Mouse (Mus musculus) embryonic facial prominence, embryonic 11.5 days (tissue): ENCODE data around the gene Sin3a. TPM values are rescaled to one million over a fixed set of nuclear protein-coding genes. Genes with fewer than 3 reads are reported as not detected.

ENCODE experiments used
- ATAC-seq: fragments of 200-750 bp; cut with Nextera tagmentation; replicated peaks from 2 replicates; pipeline ENCODE4 v1.8.0; 2017; ENCODE audit warnings: low read depth; ENCODE audit not compliant: insufficient number of reproducible peaks, low FRiP score, low TSS enrichment
- DNase-seq: peaks from one replicate; pipeline ENCODE4 v3.0.0-alpha.2; 2015; ENCODE audit warnings: low spot score
- H3K27ac ChIP-seq: fragments of 300-500 bp; sonication (generic); replicated peaks from 2 replicates; pipeline ENCODE4 v1.5.1; 2014; ENCODE audit warnings: mild to moderate bottlenecking, low read depth, low read length, control low read depth
- H3K27me3 ChIP-seq: fragments of 300-500 bp; sonication (generic); 2 replicates; pipeline ENCODE4 v1.6.1; 2014; ENCODE audit warnings: mild to moderate bottlenecking, low read length, moderate library complexity, mixed read lengths; ENCODE audit not compliant: control insufficient read depth, insufficient read depth
- H3K36me3 ChIP-seq: fragments of 300-500 bp; sonication (generic); replicated peaks from 2 replicates; pipeline ENCODE4 v1.6.1; 2014; ENCODE audit warnings: low read depth, mild to moderate bottlenecking, low read length, moderate library complexity, mixed read lengths; ENCODE audit not compliant: control insufficient read depth, insufficient read depth
- H3K4me1 ChIP-seq: fragments of 300-500 bp; sonication (generic); 2 replicates; pipeline ENCODE4 v1.6.1; 2014; ENCODE audit warnings: low read length, mixed read lengths; ENCODE audit not compliant: control insufficient read depth, insufficient read depth
- H3K4me2 ChIP-seq: fragments of 300-500 bp; sonication (generic); 2 replicates; pipeline ENCODE4 v1.6.1; 2014; ENCODE audit warnings: low read depth, mild to moderate bottlenecking, control low read depth, low read length, moderate library complexity
- H3K4me3 ChIP-seq: fragments of 300-500 bp; sonication (generic); 2 replicates; pipeline ENCODE4 v1.5.1; 2014; ENCODE audit warnings: low read depth, low read length, control low read depth
- H3K9ac ChIP-seq: fragments of 300-500 bp; sonication (generic); replicated peaks from 2 replicates; pipeline ENCODE4 v1.6.1; 2014; ENCODE audit warnings: mild to moderate bottlenecking, control low read depth, low read length
- H3K9me3 ChIP-seq: fragments of 300-500 bp; sonication (generic); replicated peaks from 2 replicates; pipeline ENCODE4 v1.6.1; 2016; ENCODE audit warnings: mild to moderate bottlenecking, low read length, inconsistent platforms, mixed read lengths; ENCODE audit not compliant: control insufficient read depth
- WGBS: fragments of 180-500 bp; shearing (Covaris S2); extraction: QIAGEN DNeasy Blood & Tissue Kit; methylation state at CpG from one replicate; pipeline ENCODE4 v1.1.7; 2014; 5-methylcytosine and 5-hydroxymethylcytosine counted together
- polyA plus RNA-seq: library from polyadenylated mRNA; unstranded; fragments of >200 nt; fragmentation: Nextera tagmentation; extraction: Ambion mirVana; gene quantifications from 2 replicates; pipeline ENCODE4 v1.2.1, GENCODE M21; 2014

Sin3a gene
- polyA plus RNA-seq, 1 experiment from 2014 or later = 58.3 TPM

DNA sequence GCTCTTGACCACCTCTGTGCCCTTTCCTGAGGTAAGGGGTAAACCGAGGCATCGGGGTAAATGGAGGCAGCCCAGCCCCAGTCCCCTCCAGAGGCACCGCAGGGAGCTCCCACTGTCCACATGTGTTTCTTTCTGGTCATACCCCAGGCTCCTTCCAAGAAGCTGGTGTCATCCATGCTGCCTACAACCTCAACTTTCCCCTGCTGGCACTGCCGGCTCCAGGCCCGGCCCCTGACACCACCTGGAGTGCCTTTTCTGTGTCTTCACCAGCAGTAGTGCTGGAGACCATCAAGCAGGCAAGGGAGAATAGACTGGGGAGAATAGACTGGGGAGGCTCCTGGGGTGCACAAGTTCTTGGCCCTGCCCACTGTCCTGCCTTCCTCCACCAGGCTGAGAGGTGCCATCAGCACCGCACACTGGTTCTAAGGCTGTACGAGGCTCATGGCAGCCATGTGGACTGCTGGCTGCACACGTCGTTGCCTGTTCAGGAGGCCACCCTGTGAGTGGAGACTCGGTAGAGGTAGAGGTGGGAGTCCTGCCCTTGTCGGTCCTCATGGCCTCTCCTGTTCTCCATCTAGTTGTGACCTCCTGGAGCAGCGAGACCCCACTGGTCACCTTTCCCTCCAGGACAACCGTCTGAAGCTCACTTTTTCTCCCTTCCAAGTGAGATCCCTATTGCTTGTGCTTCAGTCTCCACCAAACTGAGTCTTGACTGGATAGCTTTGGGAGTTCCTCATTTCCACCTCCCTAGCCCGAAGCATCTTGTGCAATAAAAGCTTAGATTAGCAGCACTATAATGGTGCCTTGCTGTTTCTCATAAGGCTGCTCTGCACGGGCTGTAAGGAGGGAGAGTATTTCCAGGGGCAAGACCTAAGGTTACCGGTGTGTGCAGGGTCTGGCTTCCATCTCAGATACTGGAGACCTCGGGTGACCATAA, 69.8 kb downstream of the Sin3a start:
- no peaks in the 10 kb centered on the region for H3K4me1 ChIP-seq
- H3K4me2 ChIP-seq = no peak overlapping the region
- 85% methylated on average over 17 of the region's 17 CpGs for WGBS
- peaks cover 5% of the 10 kb centered on the region for H3K36me3 ChIP-seq
- ATAC-seq (no peak), DNase-seq (no peak)
- H3K27me3 ChIP-seq = no peaks in the 10 kb centered on the region
- no peaks in the 10 kb centered on the region for H3K9me3 ChIP-seq
- H3K9ac ChIP-seq = no peak overlapping the region
- H3K4me3 ChIP-seq = no peak overlapping the region
- no peak overlapping the region for H3K27ac ChIP-seq

DNA sequence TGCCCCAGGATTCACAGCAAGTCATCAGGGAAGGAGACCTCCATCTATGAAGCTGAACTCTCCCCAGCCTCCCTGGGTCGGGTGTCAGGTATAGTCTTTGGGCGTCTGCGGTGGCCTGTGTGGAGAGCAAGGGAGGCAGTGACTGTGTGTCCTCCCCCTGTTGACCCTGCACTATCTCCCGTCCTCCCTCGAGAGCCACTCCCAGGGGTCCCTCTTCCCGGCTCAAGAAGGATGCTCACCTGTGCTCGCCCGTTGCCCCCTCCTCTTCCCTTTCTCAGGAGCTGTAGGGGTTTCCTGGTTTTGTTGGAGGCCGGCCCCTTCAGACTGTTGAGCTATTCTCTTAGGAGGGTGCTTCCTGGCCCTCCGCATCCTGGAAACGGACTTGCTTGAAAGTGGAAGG, 71.4 kb downstream of the Sin3a start:
- Histone ChIP-seq H3K4me2 (no peak overlapping the region), H3K9me3 (no peaks in the 10 kb centered on the region), H3K4me1 (no peaks in the 10 kb centered on the region), H3K27me3 (no peaks in the 10 kb centered on the region), H3K27ac (no peak overlapping the region), H3K4me3 (no peak overlapping the region), H3K9ac (no peak overlapping the region), H3K36me3 (peaks cover 3% of the 10 kb centered on the region)
- WGBS = 85% methylated on average over 11 of the region's 11 CpGs
- ATAC-seq (no peak), DNase-seq (no peak)

DNA sequence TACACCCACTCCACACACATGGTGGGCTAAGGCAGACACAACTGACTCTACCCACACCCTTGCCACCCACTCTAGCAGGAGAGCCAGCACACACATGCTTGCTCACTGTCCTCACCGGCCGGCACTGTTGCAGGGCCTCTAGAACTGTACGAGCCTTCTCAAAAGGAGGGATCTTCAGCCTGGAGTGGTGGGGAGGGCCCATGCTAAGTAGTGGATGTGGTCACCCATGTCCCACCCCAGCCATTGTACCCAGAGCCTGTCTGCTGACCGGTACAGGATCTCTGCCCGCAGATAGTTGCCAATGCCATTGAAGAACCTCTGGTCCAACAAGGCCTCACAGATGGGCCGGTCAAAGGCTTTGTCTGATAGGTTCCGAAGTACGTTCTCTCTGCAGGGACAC, 73.0 kb downstream of the Sin3a start:
- Histone ChIP-seq H3K27ac (no peak overlapping the region), H3K4me3 (no peak overlapping the region), H3K9ac (no peak overlapping the region), H3K36me3 (peaks cover 3% of the 10 kb centered on the region), H3K4me2 (no peak overlapping the region), H3K27me3 (no peaks in the 10 kb centered on the region), H3K9me3 (no peaks in the 10 kb centered on the region), H3K4me1 (no peaks in the 10 kb centered on the region)
- no peak for ATAC-seq
- WGBS = 93% methylated on average over 8 of the region's 8 CpGs
- no peak for DNase-seq

DNA sequence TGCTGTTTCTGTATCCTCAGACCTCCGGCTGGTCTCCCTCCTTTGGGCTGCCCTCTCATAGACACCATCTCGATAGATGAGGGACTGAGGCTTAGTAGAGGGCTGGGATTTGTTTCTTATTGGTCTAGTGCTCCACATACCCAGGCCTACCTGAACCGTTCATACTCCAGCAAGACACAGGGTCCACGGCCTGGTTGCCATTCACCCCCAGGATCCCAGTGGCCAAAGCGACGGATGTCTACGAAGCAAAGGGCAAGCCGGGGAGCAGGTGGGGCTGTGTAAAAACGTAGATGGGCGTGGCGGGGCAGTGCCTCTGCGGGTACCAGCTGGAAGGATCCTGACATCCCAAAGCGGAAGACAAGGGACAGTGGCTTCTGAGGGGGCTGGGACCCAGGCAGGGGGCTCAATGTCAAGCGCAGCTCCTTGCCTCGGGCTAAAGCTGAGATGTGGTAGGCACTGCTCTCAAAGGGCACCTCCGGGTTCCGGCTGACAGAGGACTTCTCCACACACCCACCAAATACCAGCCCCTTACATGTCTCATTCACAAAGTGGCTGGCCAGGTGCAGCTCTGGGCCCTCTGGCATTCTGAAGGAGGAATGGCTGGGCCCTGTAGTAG, 74.7 kb downstream of the Sin3a start:
- H3K27me3 ChIP-seq = no peaks in the 10 kb centered on the region
- H3K27ac ChIP-seq = no peak overlapping the region
- no peak overlapping the region for H3K4me3 ChIP-seq
- 85% methylated on average over 17 of the region's 17 CpGs for WGBS
- DNase-seq (no peak), ATAC-seq (no peak)
- peaks cover 3% of the 10 kb centered on the region for H3K36me3 ChIP-seq
- no peaks in the 10 kb centered on the region for H3K9me3 ChIP-seq
- no peak overlapping the region; the same call in 1 of the 2 replicates for H3K9ac ChIP-seq
- H3K4me2 ChIP-seq = no peak overlapping the region
- no peaks in the 10 kb centered on the region for H3K4me1 ChIP-seq

DNA sequence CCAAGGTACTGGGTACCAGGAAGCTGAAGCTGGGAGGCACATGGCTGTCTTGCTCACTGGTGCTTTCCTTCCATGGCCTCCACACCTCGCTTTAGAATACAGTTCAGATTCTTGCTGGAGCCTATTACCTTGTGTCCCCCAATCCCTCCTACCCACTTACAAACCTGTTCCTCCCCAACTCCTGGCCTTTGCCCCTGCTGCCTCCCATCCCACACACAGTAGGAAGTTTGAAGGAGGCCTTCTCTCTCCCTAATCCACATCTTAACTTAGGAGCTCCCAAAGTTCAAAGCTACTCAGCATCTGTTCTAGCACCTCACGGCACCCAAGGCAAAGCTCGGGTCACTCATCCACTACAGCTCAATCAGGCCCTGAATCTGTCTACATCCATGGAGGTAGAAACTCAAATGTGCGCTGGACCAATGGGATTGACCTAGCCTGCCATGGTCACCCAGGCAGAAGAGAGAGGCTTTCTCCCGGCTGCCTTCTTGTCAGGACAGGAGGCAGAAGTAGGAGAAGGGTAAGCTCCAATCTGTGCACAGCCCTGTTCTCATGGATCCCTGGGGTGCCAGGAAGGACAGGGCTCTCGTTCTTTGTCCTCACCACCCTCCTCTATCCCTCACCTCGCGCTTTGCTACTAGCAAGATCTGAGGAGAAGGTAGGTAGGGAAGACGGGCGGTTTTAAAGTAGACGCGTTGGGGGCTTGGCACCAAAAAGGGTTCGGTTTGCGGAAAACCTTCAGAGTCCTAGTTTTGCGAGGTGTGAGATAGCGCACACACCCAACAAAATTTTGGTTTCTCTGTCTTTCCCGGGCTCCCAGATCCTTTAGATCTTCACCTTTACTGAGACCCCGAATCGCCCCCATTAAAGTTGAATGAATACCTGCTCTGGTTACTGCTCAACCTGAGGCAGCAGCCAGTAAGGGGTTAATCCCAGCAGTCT, 75.6 kb downstream of the Sin3a start:
- Histone ChIP-seq H3K36me3 (no peaks in the 10 kb centered on the region), H3K4me2 (peak overlapping the region; percentile 75), H3K4me3 (peak overlapping the region; percentile 40), H3K9ac (peak overlapping the region; percentile 61), H3K27ac (no peak overlapping the region), H3K27me3 (no peaks in the 10 kb centered on the region), H3K4me1 (no peaks in the 10 kb centered on the region), H3K9me3 (no peaks in the 10 kb centered on the region)
- DNase-seq (peak; percentile 15), ATAC-seq (peak; percentile 27; the same call in 1 of the 2 replicates)
- 8% methylated on average over 19 of the region's 19 CpGs for WGBS

DNA sequence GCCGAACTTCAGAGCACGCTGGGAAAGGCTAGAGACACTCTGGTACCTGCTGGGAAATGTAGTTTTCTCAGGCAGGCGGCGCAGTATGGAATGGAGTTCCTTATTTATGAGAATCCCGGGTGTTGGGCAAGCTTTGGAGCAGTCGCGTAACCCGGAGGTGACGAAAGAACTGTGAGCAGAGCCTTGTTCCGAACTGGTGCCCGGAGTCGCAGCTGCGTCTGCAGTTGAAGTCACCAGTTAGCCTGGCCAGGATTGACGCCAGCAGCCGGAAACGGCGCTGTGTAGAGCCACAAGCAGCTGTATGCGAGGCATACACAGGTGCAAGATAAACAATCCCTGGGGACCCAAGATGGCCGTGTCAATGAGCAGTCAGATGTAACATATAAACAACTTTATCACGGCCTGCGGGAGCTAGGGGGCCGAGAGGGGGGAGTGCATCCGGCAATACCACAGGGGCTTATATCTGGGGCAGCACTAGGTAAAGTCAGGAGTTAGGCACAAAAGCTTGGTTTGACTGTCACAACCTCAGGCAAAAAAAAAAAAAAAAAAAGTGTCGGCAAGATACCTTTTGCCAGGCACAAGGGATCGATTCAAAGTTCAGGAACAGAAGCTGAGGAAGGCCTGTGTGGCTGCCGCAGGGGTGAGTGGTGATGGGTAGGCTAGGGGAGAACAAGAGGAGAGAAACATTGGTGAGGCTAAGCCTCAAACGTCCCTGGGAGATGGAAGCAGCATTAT, 76.5 kb downstream of the Sin3a start, which contains the start of gene Neil1:
TSS of gene Neil1 (minus strand) at position 162 of the 735 bp plus-strand sequence.
- peak within 1 kb of the TSS; percentile 40 for H3K4me3 ChIP-seq
- 0 out of 2 replicates have a peak within 1 kb of the TSS, but pooled peaks have one; percentile 5 for H3K27ac ChIP-seq
- no peaks in the 10 kb centered on the region for H3K36me3 ChIP-seq
- H3K4me1 ChIP-seq = no peaks in the 10 kb centered on the region
- ATAC-seq = peak; percentile 90
- peak within 1 kb of the TSS; percentile 61 for H3K9ac ChIP-seq
- H3K4me2 ChIP-seq = peak within 1 kb of the TSS; percentile 75
- H3K9me3 ChIP-seq = no peaks in the 10 kb centered on the region
- DNase-seq = peak; percentile 94
- WGBS = 1% methylated on average over 27 of the region's 27 CpGs
- no peaks in the 10 kb centered on the region for H3K27me3 ChIP-seq

DNA sequence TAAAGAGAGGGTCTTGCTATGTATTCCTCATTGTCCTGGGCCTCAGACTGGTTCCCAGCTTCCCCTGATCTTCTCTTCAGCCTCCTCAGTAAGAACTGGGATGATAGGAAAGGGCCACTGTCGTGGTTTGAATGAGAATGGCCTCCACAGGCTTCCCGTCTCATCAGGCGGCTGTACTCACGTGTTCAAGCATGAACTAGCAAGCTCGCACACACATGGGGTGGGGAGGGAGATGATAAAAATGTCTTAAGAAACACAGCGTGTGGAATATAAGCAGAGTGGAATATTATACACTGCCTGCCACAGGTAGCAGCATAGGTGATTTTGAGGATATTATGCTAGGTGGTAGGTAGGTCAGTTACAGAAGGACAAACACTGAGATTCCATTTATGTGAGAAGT, 77.2 kb downstream of the Sin3a start:
- Histone ChIP-seq H3K9me3 (no peaks in the 10 kb centered on the region), H3K27ac (no peak overlapping the region), H3K36me3 (no peaks in the 10 kb centered on the region), H3K4me2 (no peak overlapping the region), H3K4me1 (no peaks in the 10 kb centered on the region), H3K9ac (no peak overlapping the region), H3K27me3 (no peaks in the 10 kb centered on the region), H3K4me3 (no peak overlapping the region)
- ATAC-seq (no peak), DNase-seq (no peak)
- 73% methylated on average over 6 of the region's 6 CpGs for WGBS
